ENCODE assay signal across 10 mouse cellular contexts in the genomic region with DNA sequence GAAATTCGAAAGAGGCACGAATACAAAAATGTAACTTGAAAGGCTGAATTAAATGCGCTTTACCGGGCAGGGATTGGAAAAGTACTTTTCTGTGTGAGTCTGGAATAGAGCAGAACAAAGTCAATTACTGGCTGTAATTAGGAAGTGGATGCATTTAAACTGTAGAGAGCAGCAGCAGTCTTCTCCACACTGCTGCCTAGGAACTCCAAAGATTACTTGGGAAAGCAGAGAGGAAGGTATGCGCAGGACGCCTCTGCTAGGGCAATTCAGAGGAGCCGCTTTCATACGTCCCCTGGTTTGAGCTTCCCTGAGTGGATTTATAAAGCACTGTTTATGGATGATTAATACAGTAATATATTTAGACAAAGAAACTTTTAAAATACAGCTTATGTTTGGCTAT.
A peak's percentile ranks its signal among the peaks of the same experiment; 100 is the strongest.
DNase-seq lines count a peak whose midpoint lies in the region; ATAC-seq and TF ChIP-seq lines count a peak whose summit lies in the region.
"Had no signal": no experiment of that assay in that cellular context is flagged by ENCODE, and none has a peak within 500 bp of the region (broad histone marks: within the 10 kb centered on the region; RNA-seq: fewer than 3 reads in every experiment).

No protein-coding gene starts in this region.

- ATAC-seq in lung, embryonic 14.5 days (ENCODE audit: insufficient read depth), result no peak
- no peak for ATAC-seq in megakaryocyte progenitor cell, adult 5-6 weeks (replicated peaks; ENCODE audit: poor library complexity)
- no peak for ATAC-seq in cerebellum, adult (ENCODE audit: insufficient number of reproducible peaks, low FRiP score, low TSS enrichment)

- no peaks in the 10 kb centered on the region for H3K4me1 ChIP-seq in heart, adult 2 months (ENCODE audit: control insufficient read depth, insufficient read depth, low read length)
- H3K4me1 ChIP-seq in lung, embryonic 14.5 days (ENCODE audit: insufficient read depth), result no peaks in the 10 kb centered on the region
- H3K4me1 ChIP-seq: liver, embryonic 13.5 days had no signal

- H3K4me3 ChIP-seq in heart, adult 2 months, result no peak overlapping the region
- H3K4me3 ChIP-seq in lung, embryonic 14.5 days (ENCODE audit: low read depth, low read length), result no peak overlapping the region
- peak overlapping the region; percentile 31 for H3K4me3 ChIP-seq in layer of hippocampus, adult 2 months
- H3K4me3 ChIP-seq: erythroblast, embryonic 14.5 days; liver, embryonic 13.5 days had no signal

- H3K79me2 ChIP-seq in heart, adult 2 months (replicated peaks; ENCODE audit: control insufficient read depth, insufficient read depth, low read length), result no peaks in the 10 kb centered on the region

- no peak overlapping the region for H3K4me2 ChIP-seq in lung, embryonic 14.5 days
- H3K4me2 ChIP-seq: liver, embryonic 13.5 days had no signal

- 0 out of 2 replicates have a peak, but pooled peaks have one; percentile 20 for TF ChIP-seq CTCF in heart, adult 2 months (IDR thresholded peaks at IDR 0.05)
- TF ChIP-seq CTCF in lung, embryonic 14.5 days (IDR thresholded peaks at IDR 0.05; ENCODE audit: low read depth), result no peak; the same call in 1 of the 2 replicates
- TF ChIP-seq CTCF in layer of hippocampus, adult 2 months (conservative IDR thresholded peaks at IDR 0.05), result peak; percentile 71

- H3K27ac ChIP-seq in heart, adult 2 months, result no peak overlapping the region
- H3K27ac ChIP-seq in lung, embryonic 14.5 days (ENCODE audit: low read depth), result no peak overlapping the region
- H3K27ac ChIP-seq in layer of hippocampus, adult 2 months, result peak overlapping the region; percentile 43
- H3K27ac ChIP-seq: liver, embryonic 13.5 days had no signal

- TF ChIP-seq POLR2A in heart, adult 2 months (IDR thresholded peaks at IDR 0.05; ENCODE audit: insufficient read depth, low read depth, low read length), result no peak

- H3K9ac ChIP-seq in heart, adult 2 months (ENCODE audit: low read depth, low read length), result no peak overlapping the region
- H3K9ac ChIP-seq in lung, embryonic 14.5 days, result no peak overlapping the region
- H3K9ac ChIP-seq: liver, embryonic 13.5 days had no signal

- intact Hi-C loops in heart, adult 2 months (cut with DNase I), result no loop called here

- 81% methylated on average over 8 of the region's 8 CpGs for WGBS in heart, adult 2 months
- 74% methylated on average over 8 of the region's 8 CpGs for WGBS in lung, embryonic 14.5 days

- H3K36me3 ChIP-seq in heart, adult 2 months (ENCODE audit: control insufficient read depth, insufficient read depth, low read length), result no peaks in the 10 kb centered on the region
- H3K36me3 ChIP-seq in lung, embryonic 14.5 days (ENCODE audit: insufficient read depth), result no peaks in the 10 kb centered on the region
- H3K36me3 ChIP-seq: liver, embryonic 13.5 days had no signal

- no peak for DNase-seq in heart, adult 2 months
- DNase-seq in heart, adult 11 months, result no peak
- peak; percentile 44 for DNase-seq in lung, embryonic 14.5 days
- no peak for DNase-seq in lung, adult 18-20 months
- peak; percentile 19 for DNase-seq in embryo, embryonic 10.5 days (ENCODE audit: low spot score)
- DNase-seq in layer of hippocampus, adult 2 months (ENCODE audit: low spot score in 2 of 2), result peak; percentile 26 to 48
- DNase-seq: liver, embryonic 13.5 days had no signal

- no peak for TF ChIP-seq EP300 in heart, adult 2 months (IDR thresholded peaks at IDR 0.05; ENCODE audit: insufficient read depth, low read depth, low read length)

- H3K27me3 ChIP-seq in heart, adult 2 months (ENCODE audit: control insufficient read depth, insufficient read depth, low read length), result no peaks in the 10 kb centered on the region
- H3K27me3 ChIP-seq in lung, embryonic 14.5 days (ENCODE audit: insufficient read depth, low read length), result no peaks in the 10 kb centered on the region
- H3K27me3 ChIP-seq: liver, embryonic 13.5 days had no signal

- no peaks in the 10 kb centered on the region for H3K9me3 ChIP-seq in lung, embryonic 14.5 days (ENCODE audit: low read depth, low read length)
- H3K9me3 ChIP-seq: liver, embryonic 13.5 days had no signal

Comparison
In these comparisons a context has a peak if more than half of its experiments do, and no peak if none do; other contexts are left out.
1. DNase-seq: peak in lung, embryonic 14.5 days (single experiment), embryo, embryonic 10.5 days (single experiment) and layer of hippocampus, adult 2 months (2 of 2); none in heart, adult 2 months (0 of 2), heart, adult 11 months (single experiment) and lung, adult 18-20 months (0 of 2).